Mouse (Mus musculus) cerebellum, adult 2 months (tissue): ENCODE measurements at regions not wholly inside any gene's neighbourhood (a gene's known extent, or its start where the extent isn't known, plus 50 kb on each side); places are given as distances from the start of the nearest gene placed in this dataset.

ENCODE experiments used
- CTCF ChIP-seq: fragments of 200-500 bp; IDR thresholded peaks from 2 replicates; pipeline ENCODE4 v1.5.1; 2011; ENCODE audit warnings: low read depth, mild to moderate bottlenecking, control low read depth, low read length, moderate library complexity, borderline replicate concordance; ENCODE audit not compliant: insufficient read depth
- POLR2A ChIP-seq: fragments of 200-500 bp; IDR thresholded peaks from 2 replicates; pipeline ENCODE4 v1.6.1; 2011; ENCODE audit warnings: low read length, control low read depth, borderline replicate concordance; ENCODE audit not compliant: insufficient read depth

DNA sequence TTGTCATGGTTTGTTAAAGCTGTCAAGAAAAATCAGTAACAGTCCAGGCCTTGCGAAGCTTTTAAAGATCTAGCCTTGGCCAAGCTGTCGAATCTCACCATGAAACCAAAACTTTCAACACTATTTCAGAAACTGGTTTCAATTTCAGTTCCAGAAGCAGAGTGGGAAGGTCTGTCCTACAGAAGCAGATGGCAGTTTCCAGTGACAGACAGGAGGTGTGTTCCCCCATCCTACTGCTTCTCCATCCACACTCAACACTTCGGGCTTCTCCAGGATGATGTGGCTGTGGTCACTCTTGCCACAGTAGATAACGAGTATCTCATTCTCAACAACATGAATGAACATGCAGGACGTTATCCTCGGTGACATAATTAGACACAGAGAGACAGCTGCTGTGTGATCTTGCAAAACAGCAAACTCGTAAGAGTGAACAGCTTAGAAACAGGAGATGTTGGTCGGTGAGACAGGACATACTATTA lies 147.6 kb upstream of the Cdyl start:
- TF ChIP-seq CTCF (no peak), POLR2A (no peak)
